Mouse (Mus musculus) forebrain, embryonic 15.5 days (tissue): ENCODE data around the gene Pde6d. TPM values are rescaled to one million over a fixed set of nuclear protein-coding genes. Genes with fewer than 3 reads are reported as not detected.
"Not testable (repeated sequence)": the region's sequence is repeated elsewhere in the genome, so short reads cannot be mapped to it uniquely, and the experiment has no call there.

ENCODE experiments used
- ATAC-seq: fragments of 200-750 bp; cut with Nextera tagmentation; replicated peaks from 2 replicates; pipeline ENCODE4 v1.8.0; 2017; ENCODE audit warnings: mild to moderate bottlenecking, moderate TSS enrichment, moderate library complexity
- H3K27ac ChIP-seq: fragments of 300-500 bp; sonication (generic); replicated peaks from 2 replicates; pipeline ENCODE4 v1.5.1; 2015; ENCODE audit warnings: mild to moderate bottlenecking, inconsistent platforms
- H3K27me3 ChIP-seq: fragments of 300-500 bp; sonication (generic); 2 replicates; pipeline ENCODE4 v1.6.1; 2015; ENCODE audit warnings: inconsistent platforms
- H3K36me3 ChIP-seq: fragments of 300-500 bp; sonication (generic); 2 replicates; pipeline ENCODE4 v1.6.1; 2015; ENCODE audit warnings: mild to moderate bottlenecking, inconsistent platforms
- H3K4me1 ChIP-seq: fragments of 300-500 bp; sonication (generic); 2 replicates; pipeline ENCODE4 v1.6.1; 2015; ENCODE audit warnings: inconsistent platforms
- H3K4me2 ChIP-seq: fragments of 300-500 bp; sonication (generic); replicated peaks from 2 replicates; pipeline ENCODE4 v1.6.1; 2015; ENCODE audit warnings: mild to moderate bottlenecking, inconsistent platforms
- H3K4me3 ChIP-seq: fragments of 300-500 bp; sonication (generic); 2 replicates; pipeline ENCODE4 v1.5.1; 2015; ENCODE audit warnings: mild to moderate bottlenecking, inconsistent platforms
- H3K9ac ChIP-seq: fragments of 300-500 bp; sonication (generic); replicated peaks from 2 replicates; pipeline ENCODE4 v1.6.1; 2015; ENCODE audit warnings: mild to moderate bottlenecking, inconsistent platforms
- H3K9me3 ChIP-seq: fragments of 300-500 bp; sonication (generic); 2 replicates; pipeline ENCODE4 v1.6.1; 2016; ENCODE audit warnings: inconsistent platforms
- WGBS: fragments of 180-500 bp; shearing (Covaris S2); methylation state at CpG from one replicate; pipeline ENCODE4 v1.1.7; 2015; ENCODE audit warnings: mixed read lengths; 5-methylcytosine and 5-hydroxymethylcytosine counted together
- polyA plus RNA-seq: library from polyadenylated mRNA; unstranded; fragments of >200 nt; fragmentation: Nextera tagmentation; extraction: Ambion mirVana; gene quantifications from 2 replicates; pipeline ENCODE4 v1.2.1, GENCODE M21; 2015

Pde6d gene
- polyA plus RNA-seq, 1 experiment from 2014 or later = 99.0 TPM

- H3K9ac ChIP-seq = no peak overlapping the region
- peaks cover 26% of the 10 kb centered on the region for H3K36me3 ChIP-seq
- no peak for ATAC-seq
- WGBS = 95% methylated on average over 3 of the region's 3 CpGs
- no peaks in the 10 kb centered on the region for H3K27me3 ChIP-seq
- no peak overlapping the region for H3K4me3 ChIP-seq
- no peaks in the 10 kb centered on the region for H3K9me3 ChIP-seq
- no peaks in the 10 kb centered on the region for H3K4me1 ChIP-seq
- H3K4me2 ChIP-seq = no peak overlapping the region
- no peak overlapping the region for H3K27ac ChIP-seq
These were observed 23.2 kb downstream of the Pde6d start for GRCm38 (mm10) chr1:86559232-86559631.

GRCm38 (mm10) chr1:86557872-86558271 is 24.6 kb downstream of the Pde6d start:
- WGBS = 87% methylated on average over 7 of the region's 7 CpGs

GRCm38 (mm10) chr1:86555665-86556064 is 26.8 kb downstream of the Pde6d start:
- WGBS = 86% methylated on average over 3 of the region's 3 CpGs
- Histone ChIP-seq H3K27me3 (no peaks in the 10 kb centered on the region), H3K27ac (no peak overlapping the region), H3K4me1 (no peaks in the 10 kb centered on the region), H3K4me3 (no peak overlapping the region), H3K9ac (no peak overlapping the region), H3K4me2 (no peak overlapping the region), H3K9me3 (no peaks in the 10 kb centered on the region), H3K36me3 (peaks cover 10% of the 10 kb centered on the region)
- ATAC-seq = no peak

More at GRCm38 (mm10) chr1:86557872-86558271, 24.6 kb downstream of the Pde6d start:
- H3K27ac ChIP-seq = no peak overlapping the region
- no peaks in the 10 kb centered on the region for H3K9me3 ChIP-seq
- no peak overlapping the region for H3K9ac ChIP-seq
- H3K4me2 ChIP-seq = no peak overlapping the region
- H3K36me3 ChIP-seq = peaks cover 13% of the 10 kb centered on the region
- H3K4me1 ChIP-seq = no peaks in the 10 kb centered on the region
- no peaks in the 10 kb centered on the region for H3K27me3 ChIP-seq
- ATAC-seq = no peak
- no peak overlapping the region for H3K4me3 ChIP-seq

- no peak overlapping the region for H3K4me2 ChIP-seq
- H3K27ac ChIP-seq = no peak overlapping the region
- ATAC-seq = no peak
- no peak overlapping the region for H3K4me3 ChIP-seq
- peaks cover 7% of the 10 kb centered on the region for H3K36me3 ChIP-seq
- H3K9ac ChIP-seq = no peak overlapping the region
- H3K27me3 ChIP-seq = no peaks in the 10 kb centered on the region
- H3K4me1 ChIP-seq = no peaks in the 10 kb centered on the region
- H3K9me3 ChIP-seq = no peaks in the 10 kb centered on the region
- WGBS = 25% methylated on average over 2 of the region's 2 CpGs
These were observed 30.6 kb downstream of the Pde6d start for GRCm38 (mm10) chr1:86551877-86552276.

- no peak overlapping the region for H3K9ac ChIP-seq
- no peak overlapping the region for H3K4me3 ChIP-seq
- no peaks in the 10 kb centered on the region for H3K9me3 ChIP-seq
- ATAC-seq = no peak
- no peak overlapping the region for H3K4me2 ChIP-seq
- 82% methylated on average over 4 of the region's 4 CpGs for WGBS
- no peak overlapping the region for H3K27ac ChIP-seq
- H3K4me1 ChIP-seq = no peaks in the 10 kb centered on the region
- H3K36me3 ChIP-seq = peaks cover 4% of the 10 kb centered on the region; the same call in 1 of the 2 replicates
- no peaks in the 10 kb centered on the region for H3K27me3 ChIP-seq
These were observed 31.1 kb downstream of the Pde6d start for GRCm38 (mm10) chr1:86551299-86551698.

GRCm38 (mm10) chr1:86546797-86547196 is 35.6 kb downstream of the Pde6d start:
- ATAC-seq = no peak
- Histone ChIP-seq H3K4me1 (no peaks in the 10 kb centered on the region), H3K4me2 (no peak overlapping the region), H3K27me3 (no peaks in the 10 kb centered on the region), H3K9me3 (no peaks in the 10 kb centered on the region), H3K4me3 (no peak overlapping the region), H3K9ac (no peak overlapping the region), H3K27ac (no peak overlapping the region), H3K36me3 (peaks cover 44% of the 10 kb centered on the region)
- 7% methylated on average over 3 of the region's 3 CpGs for WGBS

- H3K4me1 ChIP-seq = no peaks in the 10 kb centered on the region
- H3K27ac ChIP-seq = no peak overlapping the region
- no peak overlapping the region for H3K9ac ChIP-seq
- H3K27me3 ChIP-seq = no peaks in the 10 kb centered on the region
- no peaks in the 10 kb centered on the region for H3K9me3 ChIP-seq
- WGBS = 91% methylated on average over 2 of the region's 2 CpGs
- H3K4me3 ChIP-seq = no peak overlapping the region
- H3K36me3 ChIP-seq = peaks cover 48% of the 10 kb centered on the region
- H3K4me2 ChIP-seq = no peak overlapping the region
- no peak for ATAC-seq
These were observed 39.8 kb downstream of the Pde6d start for GRCm38 (mm10) chr1:86542584-86542983.

GRCm38 (mm10) chr1:86539583-86539982 is 42.8 kb downstream of the Pde6d start:
- not testable (repeated sequence) for H3K4me1 ChIP-seq, H3K27me3 ChIP-seq, H3K27ac ChIP-seq, H3K9me3 ChIP-seq, H3K9ac ChIP-seq, H3K4me3 ChIP-seq, ATAC-seq, H3K4me2 ChIP-seq
- WGBS = 89% methylated on average over 12 of the region's 12 CpGs
- H3K36me3 ChIP-seq = peaks cover 32% of the 10 kb centered on the region

GRCm38 (mm10) chr1:86538383-86538782 is 44.0 kb downstream of the Pde6d start:
- Histone ChIP-seq H3K4me2 (no peak overlapping the region), H3K4me3 (no peak overlapping the region), H3K9ac (no peak overlapping the region), H3K27ac (no peak overlapping the region), H3K36me3 (peaks cover 26% of the 10 kb centered on the region), H3K9me3 (no peaks in the 10 kb centered on the region), H3K4me1 (peaks cover 1% of the 10 kb centered on the region; the same call in 1 of the 2 replicates), H3K27me3 (no peaks in the 10 kb centered on the region)
- 62% methylated on average over 3 of the region's 3 CpGs for WGBS
- no peak for ATAC-seq

GRCm38 (mm10) chr1:86533411-86534130 is 48.9 kb downstream of the Pde6d start:
- peaks cover 26% of the 10 kb centered on the region for H3K36me3 ChIP-seq
- ATAC-seq = no peak; the same call in 1 of the 2 replicates

GRCm38 (mm10) chr1:86532362-86533051 is 49.9 kb downstream of the Pde6d start:
- H3K27me3 ChIP-seq = no peaks in the 10 kb centered on the region
- H3K27ac ChIP-seq = peak overlapping the region; percentile 70
- H3K9ac ChIP-seq = 0 out of 2 replicates have a peak overlapping the region, but pooled peaks have one; percentile 16
- H3K4me2 ChIP-seq = peak overlapping the region; percentile 29
- peaks cover 26% of the 10 kb centered on the region for H3K36me3 ChIP-seq
- H3K4me1 ChIP-seq = peaks cover 36% of the 10 kb centered on the region
- peak overlapping the region; percentile 17 for H3K4me3 ChIP-seq
- WGBS = 25% methylated on average over 11 of the region's 11 CpGs
- no peaks in the 10 kb centered on the region for H3K9me3 ChIP-seq
- ATAC-seq = peak; percentile 51

More at GRCm38 (mm10) chr1:86533411-86534130, 48.9 kb downstream of the Pde6d start:
- Histone ChIP-seq H3K27me3 (no peaks in the 10 kb centered on the region), H3K9me3 (no peaks in the 10 kb centered on the region), H3K4me1 (peaks cover 36% of the 10 kb centered on the region), H3K9ac (no peak overlapping the region), H3K4me2 (no peak overlapping the region), H3K27ac (peak overlapping the region; percentile 25; the same call in 1 of the 2 replicates), H3K4me3 (no peak overlapping the region)
- WGBS = 73% methylated on average over 6 of the region's 6 CpGs

- Histone ChIP-seq H3K9me3 (no peaks in the 10 kb centered on the region), H3K4me1 (peaks cover 36% of the 10 kb centered on the region), H3K27me3 (no peaks in the 10 kb centered on the region), H3K27ac (peak overlapping the region; percentile 70), H3K4me2 (peak overlapping the region; percentile 29), H3K36me3 (peaks cover 26% of the 10 kb centered on the region), H3K9ac (peak overlapping the region; percentile 16; the same call in 1 of the 2 replicates), H3K4me3 (peak overlapping the region; percentile 17)
- peak; percentile 20; the same call in 1 of the 2 replicates for ATAC-seq
- WGBS = 4% methylated on average over 13 of the region's 13 CpGs
These were observed 50.7 kb downstream of the Pde6d start for GRCm38 (mm10) chr1:86531547-86532321.
